Mouse (Mus musculus): Measurements from ENCODE around the gene Clca3a1.

- TF ChIP-seq REST (IDR thresholded peaks at IDR 0.05; ENCODE audit: insufficient read depth, insufficient read length) (no peak), USF1 (IDR thresholded peaks at IDR 0.05; ENCODE audit: low read depth) (no peak)
Measured at GRCm38 (mm10) chr3:144721860-144722256, 38.9 kb downstream of the Clca3a1 start.

Measured in myocyte (in vitro differentiated cells).